Mouse (Mus musculus): ENCODE measurements around the gene Wdr59. TPM values are rescaled to one million over a fixed set of nuclear protein-coding genes. Genes with fewer than 3 reads are reported as not detected.

Gene Wdr59
- polyA plus RNA-seq, 1 experiment from 2014 or later: 3.1 TPM

DNA sequence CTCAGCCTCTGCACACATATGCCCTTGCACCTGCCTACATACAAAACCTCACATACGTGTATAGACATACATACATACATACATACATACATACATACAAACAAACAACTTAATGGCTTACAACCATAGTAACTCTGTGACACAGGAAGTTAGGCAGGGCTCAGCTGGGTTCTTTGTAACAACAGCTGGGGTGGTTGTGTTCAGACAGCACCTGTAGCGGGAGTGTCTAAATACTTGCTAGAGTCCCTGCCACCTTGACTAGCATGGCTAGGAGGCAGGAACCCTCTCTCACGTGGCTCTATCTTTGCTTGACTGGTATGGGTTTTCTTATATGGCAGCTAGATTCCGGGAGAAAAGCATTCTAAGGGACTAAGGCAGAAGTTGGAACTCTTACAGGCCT, 41.8 kb upstream of the Wdr59 start:
- no peaks in the 10 kb centered on the region for H3K36me3 ChIP-seq (ENCODE audit: control insufficient read depth, insufficient read depth, low read length)
- H3K4me1 ChIP-seq (ENCODE audit: control insufficient read depth, insufficient read depth, low read length): peaks cover 4% of the 10 kb centered on the region; the same call in 1 of the 2 replicates
- H3K9ac ChIP-seq (ENCODE audit: low read length): no peak overlapping the region
- WGBS: 88% methylated on average over 4 of the region's 4 CpGs
- H3K9me3 ChIP-seq (ENCODE audit: control insufficient read depth, low read length): no peaks in the 10 kb centered on the region
- no peaks in the 10 kb centered on the region for H3K27me3 ChIP-seq (ENCODE audit: control insufficient read depth, insufficient read depth, low read length)
- no peak for DNase-seq (ENCODE audit: low spot score)
- no peak for ATAC-seq (ENCODE audit: insufficient read depth, low FRiP score, low TSS enrichment)
- H3K4me3 ChIP-seq (ENCODE audit: low read depth, low read length): no peak overlapping the region
- no peak overlapping the region for H3K27ac ChIP-seq (ENCODE audit: low read depth, low read length)
- H3K4me2 ChIP-seq (ENCODE audit: low read depth): no peak overlapping the region

DNA sequence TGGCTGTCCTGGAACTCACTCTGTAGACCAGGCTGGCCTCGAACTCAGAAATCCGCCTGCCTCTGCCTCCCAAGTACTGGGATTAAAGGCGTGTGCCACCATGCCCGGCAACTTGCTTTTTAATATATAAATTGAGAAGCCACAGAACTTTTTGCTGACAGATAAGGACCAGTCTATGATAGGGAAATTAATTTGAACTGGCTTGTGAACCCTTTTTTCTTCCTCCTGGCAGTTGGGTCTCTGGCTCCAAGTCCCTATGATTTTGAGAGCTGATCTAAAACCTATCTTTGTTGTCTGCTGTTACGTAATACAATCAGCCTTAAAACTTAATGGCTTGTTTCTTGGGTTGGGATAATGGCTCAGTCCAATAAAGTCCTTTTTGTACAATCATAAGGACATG, 41.2 kb upstream of the Wdr59 start:
- ATAC-seq (ENCODE audit: insufficient read depth, low FRiP score, low TSS enrichment) (no peak), DNase-seq (ENCODE audit: low spot score) (no peak)
- no peaks in the 10 kb centered on the region for H3K36me3 ChIP-seq (ENCODE audit: control insufficient read depth, insufficient read depth, low read length)
- H3K9ac ChIP-seq (ENCODE audit: low read length): no peak overlapping the region
- no peak overlapping the region for H3K27ac ChIP-seq (ENCODE audit: low read depth, low read length)
- WGBS: 96% methylated on average over 5 of the region's 5 CpGs
- no peaks in the 10 kb centered on the region for H3K27me3 ChIP-seq (ENCODE audit: control insufficient read depth, insufficient read depth, low read length)
- H3K4me1 ChIP-seq (ENCODE audit: control insufficient read depth, insufficient read depth, low read length): peaks cover 2% of the 10 kb centered on the region; the same call in 1 of the 2 replicates
- H3K4me2 ChIP-seq (ENCODE audit: low read depth): no peak overlapping the region
- no peak overlapping the region for H3K4me3 ChIP-seq (ENCODE audit: low read depth, low read length)
- no peaks in the 10 kb centered on the region for H3K9me3 ChIP-seq (ENCODE audit: control insufficient read depth, low read length)

DNA sequence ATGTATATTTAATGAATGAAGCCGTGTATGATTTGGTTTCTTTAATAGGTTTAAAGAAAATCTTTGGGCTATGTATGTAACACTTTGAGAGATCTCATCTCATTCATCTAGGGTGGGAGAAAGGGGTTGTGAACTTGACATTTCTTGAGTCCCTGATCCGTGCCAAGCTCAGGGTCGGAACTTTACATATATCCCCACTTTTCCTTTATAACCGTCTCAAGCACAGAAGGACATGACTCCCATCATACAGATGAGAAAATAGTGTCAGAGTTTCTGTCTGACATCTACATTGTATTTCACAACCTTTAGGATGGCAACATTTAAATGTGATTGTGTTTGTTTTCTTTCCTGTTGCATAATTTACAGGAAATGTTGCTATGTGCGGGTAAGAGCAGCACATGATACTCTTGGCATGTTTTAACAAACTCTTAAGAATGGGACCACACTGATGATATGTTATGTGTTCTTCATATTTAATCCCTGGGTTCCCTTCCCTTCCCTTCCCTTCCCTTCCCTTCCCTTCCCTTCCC, 40.4 kb upstream of the Wdr59 start:
- no peak overlapping the region for H3K27ac ChIP-seq (ENCODE audit: low read depth, low read length)
- H3K36me3 ChIP-seq (ENCODE audit: control insufficient read depth, insufficient read depth, low read length): no peaks in the 10 kb centered on the region
- no peak overlapping the region for H3K4me2 ChIP-seq (ENCODE audit: low read depth)
- H3K9ac ChIP-seq (ENCODE audit: low read length): no peak overlapping the region
- H3K27me3 ChIP-seq (ENCODE audit: control insufficient read depth, insufficient read depth, low read length): no peaks in the 10 kb centered on the region
- ATAC-seq (ENCODE audit: insufficient read depth, low FRiP score, low TSS enrichment) (no peak), DNase-seq (ENCODE audit: low spot score) (no peak)
- H3K9me3 ChIP-seq (ENCODE audit: control insufficient read depth, low read length): no peaks in the 10 kb centered on the region
- no peak overlapping the region for H3K4me3 ChIP-seq (ENCODE audit: low read depth, low read length)
- H3K4me1 ChIP-seq (ENCODE audit: control insufficient read depth, insufficient read depth, low read length): no peaks in the 10 kb centered on the region; the same call in 1 of the 2 replicates
- 94% methylated on average over 5 of the region's 5 CpGs for WGBS

DNA sequence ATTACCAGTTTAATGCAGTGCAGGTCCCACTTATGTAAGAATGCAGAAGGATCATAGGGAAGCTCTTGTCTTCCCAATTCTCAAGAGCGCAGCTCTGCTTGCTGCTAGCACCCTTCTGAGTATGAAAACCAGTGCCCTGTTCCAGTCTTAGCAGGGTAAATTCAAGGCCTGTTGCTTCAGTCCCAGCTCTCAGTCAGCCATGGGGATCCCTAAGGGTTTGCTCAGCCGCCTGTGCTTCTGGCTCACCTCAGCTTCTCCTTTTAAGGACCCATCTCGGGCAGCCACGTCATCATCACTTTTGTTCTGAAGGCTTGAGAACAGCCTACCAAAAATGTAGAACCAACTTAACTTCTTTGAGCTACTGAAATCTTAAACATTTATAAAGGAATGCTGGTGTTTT, 39.9 kb upstream of the Wdr59 start:
- WGBS: 94% methylated on average over 4 of the region's 4 CpGs
- no peaks in the 10 kb centered on the region for H3K27me3 ChIP-seq (ENCODE audit: control insufficient read depth, insufficient read depth, low read length)
- H3K9ac ChIP-seq (ENCODE audit: low read length): no peak overlapping the region
- H3K4me2 ChIP-seq (ENCODE audit: low read depth): no peak overlapping the region
- no peak overlapping the region for H3K27ac ChIP-seq (ENCODE audit: low read depth, low read length)
- DNase-seq (ENCODE audit: low spot score) (no peak), ATAC-seq (ENCODE audit: insufficient read depth, low FRiP score, low TSS enrichment) (no peak)
- no peaks in the 10 kb centered on the region for H3K36me3 ChIP-seq (ENCODE audit: control insufficient read depth, insufficient read depth, low read length)
- no peak overlapping the region for H3K4me3 ChIP-seq (ENCODE audit: low read depth, low read length)
- H3K4me1 ChIP-seq (ENCODE audit: control insufficient read depth, insufficient read depth, low read length): no peaks in the 10 kb centered on the region; the same call in 1 of the 2 replicates
- H3K9me3 ChIP-seq (ENCODE audit: control insufficient read depth, low read length): no peaks in the 10 kb centered on the region

DNA sequence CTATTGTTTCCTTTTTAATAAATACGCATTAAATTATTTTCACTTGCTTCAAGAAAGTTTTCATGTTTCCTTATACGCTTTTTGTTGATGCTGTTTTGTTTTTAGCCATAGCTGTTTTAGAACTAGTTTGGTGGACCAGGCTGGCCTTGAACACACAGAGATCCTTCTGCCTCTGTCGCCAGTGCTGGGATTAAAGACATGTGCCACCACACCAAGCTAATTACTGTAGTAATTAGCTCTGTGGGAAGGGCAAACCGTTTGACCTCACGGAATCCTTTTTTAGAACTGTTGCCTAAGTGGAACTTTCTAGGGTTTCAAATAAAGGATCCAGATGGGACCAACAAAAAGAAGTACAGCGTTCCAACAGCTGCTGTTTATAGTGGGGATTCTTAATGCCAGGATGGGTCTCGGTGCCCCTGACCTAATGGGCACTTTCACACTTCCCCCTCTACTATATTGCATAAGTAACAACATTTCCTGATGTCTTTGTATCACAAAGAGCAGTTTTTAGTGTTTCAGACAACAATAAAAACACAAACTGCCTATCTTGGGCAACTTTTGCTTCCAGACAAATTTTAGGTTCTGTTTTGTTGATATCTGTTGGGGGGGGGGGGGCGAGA, 29.7 kb upstream of the Wdr59 start:
- Histone ChIP-seq H3K4me2 (ENCODE audit: low read depth) (no peak overlapping the region), H3K9me3 (ENCODE audit: control insufficient read depth, low read length) (no peaks in the 10 kb centered on the region), H3K27ac (ENCODE audit: low read depth, low read length) (no peak overlapping the region), H3K27me3 (ENCODE audit: control insufficient read depth, insufficient read depth, low read length) (no peaks in the 10 kb centered on the region), H3K4me1 (ENCODE audit: control insufficient read depth, insufficient read depth, low read length) (peaks cover 10% of the 10 kb centered on the region; the same call in 1 of the 2 replicates), H3K9ac (ENCODE audit: low read length) (no peak overlapping the region), H3K4me3 (ENCODE audit: low read depth, low read length) (no peak overlapping the region), H3K36me3 (ENCODE audit: control insufficient read depth, insufficient read depth, low read length) (no peaks in the 10 kb centered on the region)
- ATAC-seq (ENCODE audit: insufficient read depth, low FRiP score, low TSS enrichment): no peak
- WGBS: 81% methylated on average over 8 of the region's 8 CpGs
- no peak for DNase-seq (ENCODE audit: low spot score)

DNA sequence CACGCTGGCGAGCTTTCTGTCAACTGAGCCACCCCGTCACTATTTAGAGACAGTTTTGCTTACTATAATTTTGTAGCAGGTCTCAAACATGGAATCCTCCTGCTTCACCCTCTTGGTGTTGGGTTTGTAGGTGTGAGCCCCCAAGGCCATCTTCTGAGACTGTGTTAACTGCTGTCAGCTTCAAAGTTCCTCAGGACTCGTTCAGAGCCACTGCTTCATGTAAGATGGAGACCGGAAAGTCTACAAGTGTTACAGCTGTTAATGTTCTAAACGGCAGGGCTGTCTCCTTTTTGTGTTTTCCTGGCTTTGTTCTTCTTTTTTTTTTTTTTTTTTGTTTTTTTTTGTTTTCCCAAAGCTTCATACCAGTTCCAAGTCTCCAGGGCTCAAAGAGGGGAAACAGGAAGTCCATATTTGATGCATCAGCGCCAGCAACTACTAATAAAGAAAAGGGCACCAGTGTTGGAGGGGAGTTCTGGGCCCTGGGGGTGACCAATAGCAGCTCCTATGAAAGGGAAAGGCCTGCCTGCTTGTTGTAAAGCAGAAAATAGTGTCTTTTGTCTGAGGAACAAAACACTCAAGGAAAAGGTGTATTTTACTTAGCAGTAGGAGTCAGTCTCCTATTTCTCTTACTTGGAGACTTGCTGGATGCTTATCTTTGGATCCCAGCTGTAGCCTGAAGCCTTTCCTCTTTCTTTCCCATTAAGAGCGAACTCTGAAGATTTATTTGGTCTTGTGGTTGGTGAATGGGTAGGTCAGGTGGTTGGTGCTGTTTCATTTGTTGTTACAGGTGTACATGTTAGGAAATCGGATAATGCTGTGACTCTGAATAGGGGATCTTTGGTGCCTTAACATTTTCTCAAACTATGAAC, 28.3 kb upstream of the Wdr59 start:
- H3K4me1 ChIP-seq (ENCODE audit: control insufficient read depth, insufficient read depth, low read length): peaks cover 7% of the 10 kb centered on the region; the same call in 1 of the 2 replicates
- WGBS: 65% methylated on average over 9 of the region's 9 CpGs
- H3K27ac ChIP-seq (ENCODE audit: low read depth, low read length): no peak overlapping the region

DNA sequence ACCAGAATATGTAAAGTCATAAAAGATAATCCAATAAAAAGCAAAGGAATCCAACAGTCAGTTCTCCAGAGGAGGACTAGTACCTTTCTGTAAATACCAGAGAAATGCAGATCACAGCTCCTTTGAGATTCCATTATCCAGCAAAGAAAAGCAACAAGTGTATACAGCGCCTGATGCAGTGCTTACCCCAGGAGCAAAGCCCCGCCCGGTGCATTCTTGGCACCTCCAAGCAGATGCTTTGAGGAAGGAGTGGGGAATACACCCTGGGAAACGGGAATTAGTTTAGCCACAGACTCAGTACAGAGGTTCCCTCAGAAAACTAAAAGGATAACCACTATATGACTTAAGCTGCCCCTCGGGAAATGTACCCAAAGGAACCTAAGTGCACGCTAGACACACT, 26.3 kb upstream of the Wdr59 start:
- Histone ChIP-seq H3K9ac (ENCODE audit: low read length) (no peak overlapping the region), H3K27me3 (ENCODE audit: control insufficient read depth, insufficient read depth, low read length) (no peaks in the 10 kb centered on the region), H3K4me3 (ENCODE audit: low read depth, low read length) (no peak overlapping the region), H3K27ac (ENCODE audit: low read depth, low read length) (no peak overlapping the region), H3K36me3 (ENCODE audit: control insufficient read depth, insufficient read depth, low read length) (0 out of 2 replicates have a peak, but pooled peaks cover 2% of the 10 kb centered on the region), H3K4me1 (ENCODE audit: control insufficient read depth, insufficient read depth, low read length) (0 out of 2 replicates have a peak, but pooled peaks cover 3% of the 10 kb centered on the region), H3K9me3 (ENCODE audit: control insufficient read depth, low read length) (no peaks in the 10 kb centered on the region), H3K4me2 (ENCODE audit: low read depth) (no peak overlapping the region)
- ATAC-seq (ENCODE audit: insufficient read depth, low FRiP score, low TSS enrichment): no peak
- no peak for DNase-seq (ENCODE audit: low spot score)
- WGBS: 84% methylated on average over 6 of the region's 6 CpGs

More for the DNA sequence above, 28.3 kb upstream of the Wdr59 start:
- no peaks in the 10 kb centered on the region for H3K27me3 ChIP-seq (ENCODE audit: control insufficient read depth, insufficient read depth, low read length)
- H3K4me3 ChIP-seq (ENCODE audit: low read depth, low read length): no peak overlapping the region
- ATAC-seq (ENCODE audit: insufficient read depth, low FRiP score, low TSS enrichment) (no peak), DNase-seq (ENCODE audit: low spot score) (no peak)
- H3K4me2 ChIP-seq (ENCODE audit: low read depth): no peak overlapping the region
- no peaks in the 10 kb centered on the region for H3K9me3 ChIP-seq (ENCODE audit: control insufficient read depth, low read length)
- H3K9ac ChIP-seq (ENCODE audit: low read length): no peak overlapping the region
- no peaks in the 10 kb centered on the region for H3K36me3 ChIP-seq (ENCODE audit: control insufficient read depth, insufficient read depth, low read length)

DNA sequence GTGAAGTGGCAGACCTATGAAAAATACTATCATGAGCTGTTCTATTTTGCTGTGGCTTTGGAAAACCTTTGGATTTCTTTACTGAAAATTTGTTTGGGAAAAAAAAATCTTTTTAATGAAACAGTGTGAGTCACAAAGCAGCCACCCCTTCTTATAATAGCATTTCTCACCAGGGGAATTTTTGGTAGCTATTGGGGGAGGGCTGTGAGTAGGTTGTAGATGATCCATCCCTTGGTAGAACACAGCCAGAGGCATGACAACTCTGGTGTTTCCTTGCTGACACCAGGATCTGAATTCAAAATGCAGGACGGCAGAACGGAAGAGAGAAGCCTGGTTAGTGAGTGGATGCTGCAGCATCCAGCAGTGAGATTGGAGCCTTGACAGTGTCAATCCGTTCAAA, 25.3 kb upstream of the Wdr59 start:
- Histone ChIP-seq H3K4me1 (ENCODE audit: control insufficient read depth, insufficient read depth, low read length) (0 out of 2 replicates have a peak, but pooled peaks cover 3% of the 10 kb centered on the region), H3K4me3 (ENCODE audit: low read depth, low read length) (no peak overlapping the region), H3K36me3 (ENCODE audit: control insufficient read depth, insufficient read depth, low read length) (0 out of 2 replicates have a peak, but pooled peaks cover 2% of the 10 kb centered on the region), H3K4me2 (ENCODE audit: low read depth) (no peak overlapping the region), H3K9me3 (ENCODE audit: control insufficient read depth, low read length) (no peaks in the 10 kb centered on the region), H3K27ac (ENCODE audit: low read depth, low read length) (no peak overlapping the region), H3K9ac (ENCODE audit: low read length) (no peak overlapping the region), H3K27me3 (ENCODE audit: control insufficient read depth, insufficient read depth, low read length) (no peaks in the 10 kb centered on the region)
- ATAC-seq (ENCODE audit: insufficient read depth, low FRiP score, low TSS enrichment) (no peak), DNase-seq (ENCODE audit: low spot score) (no peak)
- WGBS: 91% methylated on average over 3 of the region's 3 CpGs

Data from neural tube, embryonic 11.5 days (tissue).